15 mouse cellular contexts compared by ENCODE assay signal in genomic region chr16:13419752-13420151, GRCm38 (mm10).
"Had no signal": no experiment of that assay in that cellular context is flagged by ENCODE, and none has a peak within 500 bp of the region (broad histone marks: within the 10 kb centered on the region; RNA-seq: fewer than 3 reads in every experiment).

No protein-coding gene starts in this region.

- H3K27ac ChIP-seq: kidney, postnatal 0 days; limb, embryonic 10.5 days; liver, embryonic 15.5 days; midbrain, embryonic 13.5 days; neural tube, embryonic 15.5 days had no signal

- H3K9me3 ChIP-seq: limb, embryonic 10.5 days; liver, embryonic 15.5 days; midbrain, embryonic 13.5 days; neural tube, embryonic 15.5 days had no signal

- H3K27me3 ChIP-seq: liver, embryonic 15.5 days; midbrain, embryonic 13.5 days; neural tube, embryonic 15.5 days had no signal

- H3K4me1 ChIP-seq: limb, embryonic 10.5 days; liver, embryonic 15.5 days; midbrain, embryonic 13.5 days; neural tube, embryonic 15.5 days had no signal

- H3K9ac ChIP-seq: liver, embryonic 15.5 days; midbrain, embryonic 13.5 days; neural tube, embryonic 15.5 days had no signal

- H3K36me3 ChIP-seq: midbrain, embryonic 13.5 days had no signal

- H3K4me2 ChIP-seq: liver, embryonic 11.5 days; liver, embryonic 15.5 days; midbrain, embryonic 13.5 days; neural tube, embryonic 15.5 days had no signal

- DNase-seq: kidney, adult 9 months; kidney, postnatal 36 days; lung, adult 2 months; lung, postnatal 36 days; right cerebral cortex, adult 18-20 months; right cerebral cortex, postnatal 25 days; thymus, postnatal 36 days had no signal

- H3K4me3 ChIP-seq: limb, embryonic 10.5 days; liver, embryonic 15.5 days; midbrain, embryonic 13.5 days; myocyte; neural tube, embryonic 15.5 days had no signal

- ATAC-seq: lung, postnatal 0 days; midbrain, embryonic 13.5 days had no signal
